Mouse (Mus musculus): ENCODE data around the gene Slf2. TPM values are rescaled to one million over a fixed set of nuclear protein-coding genes. Genes with fewer than 3 reads are reported as not detected.

The Slf2 gene
- polyA plus RNA-seq, 1 experiment from 2014 or later, result 17.7 TPM

DNA sequence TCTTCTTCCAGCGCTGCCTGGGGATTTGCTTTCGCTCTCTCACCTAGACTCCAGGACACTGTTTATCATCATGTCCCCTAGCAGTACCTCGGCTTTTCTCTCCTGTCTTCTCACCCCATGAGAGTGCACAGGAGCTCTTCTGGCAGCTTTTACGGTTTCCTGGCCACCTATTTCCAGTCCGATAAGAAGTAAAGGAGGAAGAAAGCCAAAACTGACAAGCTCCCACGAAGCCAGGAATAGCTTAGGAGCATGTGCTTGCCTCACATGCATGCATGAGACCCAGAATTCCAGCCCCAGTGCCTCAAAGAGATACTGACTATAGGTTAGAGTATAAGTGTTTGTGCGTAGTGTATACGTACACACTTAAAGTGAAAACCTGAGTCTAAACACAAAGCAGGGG is 2.8 kb upstream of the Slf2 start:
- Histone ChIP-seq H3K27ac (no peak overlapping the region), H3K36me3 (ENCODE audit: inconsistent target) (no peaks in the 10 kb centered on the region), H3K79me2 (ENCODE audit: inconsistent target) (peaks cover 21% of the 10 kb centered on the region), H3K4me3 (ENCODE audit: inconsistent target) (no peak overlapping the region)
- 48% methylated on average over 8 of the region's 8 CpGs for WGBS (ENCODE audit: missing documents)

DNA sequence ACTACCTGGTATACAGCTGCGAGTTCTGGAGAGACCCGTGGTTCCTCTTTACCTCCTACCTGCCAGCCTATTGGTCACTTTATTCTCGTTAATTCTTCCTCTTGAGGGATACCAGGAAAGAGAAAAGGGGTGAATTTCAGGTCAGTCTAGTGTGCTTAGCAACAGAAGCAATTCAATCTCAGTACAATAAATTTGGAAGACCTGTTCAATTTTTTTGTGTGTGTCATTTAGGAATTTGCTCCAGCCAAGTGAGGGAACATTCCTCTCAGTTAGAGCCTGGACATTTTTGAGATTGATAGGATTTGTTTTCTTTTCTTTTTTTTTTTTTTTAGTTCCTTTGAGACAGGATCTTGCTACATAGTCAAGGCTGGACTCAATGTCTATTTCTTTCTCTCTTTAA is 1.7 kb upstream of the Slf2 start:
- Histone ChIP-seq H3K36me3 (ENCODE audit: inconsistent target) (no peaks in the 10 kb centered on the region), H3K79me2 (ENCODE audit: inconsistent target) (peaks cover 32% of the 10 kb centered on the region), H3K27ac (no peak overlapping the region), H3K4me3 (ENCODE audit: inconsistent target) (no peak overlapping the region)
- WGBS (ENCODE audit: missing documents), result 36% methylated on average over 3 of the region's 3 CpGs

DNA sequence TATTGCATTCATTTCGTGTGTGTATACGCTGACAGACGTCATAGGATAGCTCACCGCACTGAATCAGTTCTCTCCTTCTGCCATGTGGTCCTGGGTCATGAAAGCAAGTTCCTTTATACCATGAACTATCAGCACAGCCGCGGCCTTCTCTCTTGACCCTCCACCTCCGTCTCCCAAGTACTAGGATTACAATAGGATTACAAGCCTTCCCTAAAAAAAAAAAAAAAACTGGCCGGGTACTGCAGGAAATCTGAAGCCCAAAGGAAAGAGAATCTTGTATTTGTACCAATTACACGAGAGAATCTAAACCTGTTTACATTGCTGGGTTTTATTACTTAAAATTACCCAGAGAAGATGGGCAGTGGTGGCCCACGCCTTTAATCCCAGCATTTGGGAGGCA is 1.3 kb upstream of the Slf2 start:
- WGBS (ENCODE audit: missing documents), result 91% methylated on average over 10 of the region's 10 CpGs
- H3K27ac ChIP-seq, result no peak overlapping the region

GRCm38 (mm10) chr19:44930122-44930521 is 829 bp upstream of the Slf2 start:
- peak overlapping the region; percentile 35 for H3K4me3 ChIP-seq (ENCODE audit: inconsistent target)
- peaks cover 3% of the 10 kb centered on the region; the same call in 1 of the 2 replicates for H3K36me3 ChIP-seq (ENCODE audit: inconsistent target)
- WGBS (ENCODE audit: missing documents), result 12% methylated on average over 2 of the region's 2 CpGs
- peak overlapping the region; percentile 66 for H3K27ac ChIP-seq
- peaks cover 40% of the 10 kb centered on the region for H3K79me2 ChIP-seq (ENCODE audit: inconsistent target)

More for the DNA sequence above, 1.3 kb upstream of the Slf2 start:
- Histone ChIP-seq H3K36me3 (ENCODE audit: inconsistent target) (no peaks in the 10 kb centered on the region), H3K79me2 (ENCODE audit: inconsistent target) (peaks cover 36% of the 10 kb centered on the region), H3K4me3 (ENCODE audit: inconsistent target) (no peak overlapping the region)

GRCm38 (mm10) chr19:44931454-44931759 is 456 bp downstream of the Slf2 start:
- H3K79me2 ChIP-seq (ENCODE audit: inconsistent target), result peaks cover 53% of the 10 kb centered on the region
- H3K4me3 ChIP-seq (ENCODE audit: inconsistent target), result peak overlapping the region; percentile 64
- H3K27ac ChIP-seq, result peak overlapping the region; percentile 51
- 1% methylated on average over 18 of the region's 18 CpGs for WGBS (ENCODE audit: missing documents)
- peaks cover 13% of the 10 kb centered on the region for H3K36me3 ChIP-seq (ENCODE audit: inconsistent target)

GRCm38 (mm10) chr19:44932051-44932450 is 1.1 kb downstream of the Slf2 start:
- peaks cover 60% of the 10 kb centered on the region for H3K79me2 ChIP-seq (ENCODE audit: inconsistent target)
- peak overlapping the region; percentile 64 for H3K4me3 ChIP-seq (ENCODE audit: inconsistent target)
- H3K36me3 ChIP-seq (ENCODE audit: inconsistent target), result peaks cover 19% of the 10 kb centered on the region
- no peak overlapping the region for H3K27ac ChIP-seq
- WGBS (ENCODE audit: missing documents), result 63% methylated on average over 4 of the region's 5 CpGs

GRCm38 (mm10) chr19:44933136-44933535 is 2.2 kb downstream of the Slf2 start:
- peaks cover 65% of the 10 kb centered on the region for H3K79me2 ChIP-seq (ENCODE audit: inconsistent target)
- 100% methylated on average over 1 of the region's 1 CpGs for WGBS (ENCODE audit: missing documents)

DNA sequence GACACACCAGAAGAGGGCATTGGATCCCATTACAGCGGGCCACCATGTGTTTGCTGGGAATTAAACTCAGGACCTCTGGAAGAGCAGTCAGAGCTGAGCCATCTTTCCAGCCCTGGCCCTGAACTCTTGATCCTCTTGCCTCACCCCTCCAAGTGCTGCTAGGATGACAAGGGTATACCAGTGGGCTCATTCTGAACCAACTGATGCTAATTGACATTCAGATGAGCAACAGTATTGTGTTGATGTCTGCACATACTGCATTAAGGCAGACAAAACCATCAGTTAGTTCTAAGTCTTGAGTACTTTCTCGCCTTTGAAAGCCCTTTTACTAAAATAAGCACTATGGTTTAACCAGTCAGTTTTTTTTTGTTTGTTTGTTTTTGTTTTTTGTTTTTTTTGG is 28.7 kb downstream of the Slf2 start:
- H3K36me3 ChIP-seq (ENCODE audit: inconsistent target), result peaks cover 66% of the 10 kb centered on the region
- H3K4me3 ChIP-seq (ENCODE audit: inconsistent target), result no peak overlapping the region
- 100% methylated on average over 2 of the region's 2 CpGs for WGBS (ENCODE audit: missing documents)

More at GRCm38 (mm10) chr19:44933136-44933535, 2.2 kb downstream of the Slf2 start:
- H3K4me3 ChIP-seq (ENCODE audit: inconsistent target), result no peak overlapping the region
- H3K27ac ChIP-seq, result no peak overlapping the region
- peaks cover 24% of the 10 kb centered on the region for H3K36me3 ChIP-seq (ENCODE audit: inconsistent target)

DNA sequence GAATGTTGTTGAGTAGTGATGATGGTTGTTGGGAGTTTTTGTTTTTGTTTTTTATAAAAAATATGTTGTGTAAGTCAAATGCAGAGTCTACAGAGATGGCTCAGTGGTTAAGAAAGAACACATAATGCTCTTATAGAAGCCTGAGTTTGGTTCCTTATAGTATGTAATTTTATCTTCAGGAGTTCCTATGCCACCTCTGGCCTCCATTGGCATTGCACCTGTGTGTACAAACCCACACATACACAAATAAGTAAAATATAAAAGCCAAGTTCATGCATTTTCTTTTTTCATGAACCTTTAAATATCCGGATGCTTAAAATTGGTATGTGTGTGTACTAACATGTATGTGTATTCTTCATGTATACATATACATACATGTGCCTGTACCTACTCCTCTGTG is 35.0 kb downstream of the Slf2 start:
- Histone ChIP-seq H3K27ac (no peak overlapping the region), H3K4me3 (ENCODE audit: inconsistent target) (no peak overlapping the region), H3K79me2 (ENCODE audit: inconsistent target) (no peaks in the 10 kb centered on the region), H3K36me3 (ENCODE audit: inconsistent target) (peaks cover 80% of the 10 kb centered on the region)
- WGBS (ENCODE audit: missing documents), result no CpG with 5 or more reads among the region's 1 CpGs

More for the DNA sequence above, 28.7 kb downstream of the Slf2 start:
- Histone ChIP-seq H3K79me2 (ENCODE audit: inconsistent target) (no peaks in the 10 kb centered on the region), H3K27ac (no peak overlapping the region)

DNA sequence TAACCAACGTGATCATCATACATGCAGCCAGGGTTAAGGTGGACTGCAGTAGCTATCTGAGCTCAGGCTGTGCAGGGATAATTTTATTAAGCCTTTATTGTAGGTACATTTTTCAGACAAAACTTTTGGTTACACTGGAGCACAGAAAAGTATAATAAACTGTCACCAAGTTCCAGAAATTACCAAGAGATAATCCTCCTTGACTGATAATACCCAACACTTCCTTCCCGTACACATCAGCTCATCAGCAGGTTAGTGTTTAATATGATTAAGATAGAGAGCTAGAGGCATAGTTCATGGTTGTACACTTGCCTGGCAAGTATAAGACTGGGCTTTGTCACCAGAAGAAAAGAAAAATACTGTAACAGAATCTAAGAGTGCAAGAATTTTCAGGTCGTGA is 37.4 kb downstream of the Slf2 start:
- WGBS (ENCODE audit: missing documents), result 92% methylated on average over 3 of the region's 3 CpGs
- Histone ChIP-seq H3K4me3 (ENCODE audit: inconsistent target) (no peak overlapping the region), H3K36me3 (ENCODE audit: inconsistent target) (peaks cover 78% of the 10 kb centered on the region), H3K79me2 (ENCODE audit: inconsistent target) (no peaks in the 10 kb centered on the region), H3K27ac (no peak overlapping the region)

DNA sequence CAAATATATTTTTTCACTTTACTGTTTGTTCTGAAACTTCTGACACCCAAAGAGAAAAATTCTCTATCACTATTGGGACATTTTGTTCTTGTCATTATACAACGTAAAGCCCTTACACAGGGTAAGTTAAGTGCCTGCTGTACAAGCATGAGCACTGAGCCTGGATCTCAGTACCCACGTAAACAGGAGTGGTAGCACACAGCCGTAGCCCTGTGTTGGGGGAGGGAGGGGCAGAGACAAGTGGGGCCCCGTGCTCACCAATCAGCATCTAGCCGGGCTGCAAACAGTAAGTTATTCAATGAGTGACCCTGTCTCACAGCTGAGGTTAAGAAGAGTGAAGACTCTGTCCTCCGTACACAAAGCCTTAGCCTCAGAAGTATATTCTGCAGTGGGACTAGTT is 45.7 kb downstream of the Slf2 start:
- no peak overlapping the region for H3K27ac ChIP-seq
- peaks cover 87% of the 10 kb centered on the region for H3K36me3 ChIP-seq (ENCODE audit: inconsistent target)
- 96% methylated on average over 6 of the region's 6 CpGs for WGBS (ENCODE audit: missing documents)
- H3K79me2 ChIP-seq (ENCODE audit: inconsistent target), result no peaks in the 10 kb centered on the region
- H3K4me3 ChIP-seq (ENCODE audit: inconsistent target), result no peak overlapping the region

- Histone ChIP-seq H3K27ac (no peak overlapping the region), H3K36me3 (ENCODE audit: inconsistent target) (peaks cover 82% of the 10 kb centered on the region), H3K4me3 (ENCODE audit: inconsistent target) (no peak overlapping the region), H3K79me2 (ENCODE audit: inconsistent target) (no peaks in the 10 kb centered on the region)
- WGBS (ENCODE audit: missing documents), result 91% methylated on average over 6 of the region's 6 CpGs
Observed at GRCm38 (mm10) chr19:44977148-44977547, 46.2 kb downstream of the Slf2 start.

DNA sequence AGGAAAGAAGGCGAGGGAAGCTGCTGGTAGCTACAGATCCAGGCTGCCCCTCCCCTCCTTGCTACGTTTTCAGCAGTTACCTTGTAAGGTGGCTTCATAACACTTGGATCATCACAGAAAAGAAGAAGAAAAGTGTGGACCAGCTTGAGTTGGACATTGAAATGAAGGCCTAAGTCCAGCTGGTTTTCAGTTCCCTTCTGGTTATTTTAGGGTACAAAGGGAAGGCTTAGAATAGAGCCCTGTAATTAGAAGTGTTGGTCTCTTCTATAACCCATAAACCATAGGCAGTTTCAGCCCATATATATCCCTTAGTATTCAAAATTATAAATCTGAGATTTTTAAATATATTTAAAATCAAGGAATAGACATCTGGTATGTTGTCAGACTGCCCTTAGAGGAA is 49.8 kb downstream of the Slf2 start:
- Histone ChIP-seq H3K27ac (no peak overlapping the region), H3K79me2 (ENCODE audit: inconsistent target) (no peaks in the 10 kb centered on the region), H3K4me3 (ENCODE audit: inconsistent target) (no peak overlapping the region), H3K36me3 (ENCODE audit: inconsistent target) (peaks cover 46% of the 10 kb centered on the region)
- 74% methylated on average over 2 of the region's 2 CpGs for WGBS (ENCODE audit: missing documents)

GRCm38 (mm10) chr19:44982477-44983115 is 51.6 kb downstream of the Slf2 start:
- H3K36me3 ChIP-seq (ENCODE audit: inconsistent target), result peaks cover 28% of the 10 kb centered on the region
- no peaks in the 10 kb centered on the region for H3K79me2 ChIP-seq (ENCODE audit: inconsistent target)
- no peak overlapping the region for H3K27ac ChIP-seq
- no peak overlapping the region for H3K4me3 ChIP-seq (ENCODE audit: inconsistent target)
- WGBS (ENCODE audit: missing documents), result 68% methylated on average over 7 of the region's 7 CpGs

DNA sequence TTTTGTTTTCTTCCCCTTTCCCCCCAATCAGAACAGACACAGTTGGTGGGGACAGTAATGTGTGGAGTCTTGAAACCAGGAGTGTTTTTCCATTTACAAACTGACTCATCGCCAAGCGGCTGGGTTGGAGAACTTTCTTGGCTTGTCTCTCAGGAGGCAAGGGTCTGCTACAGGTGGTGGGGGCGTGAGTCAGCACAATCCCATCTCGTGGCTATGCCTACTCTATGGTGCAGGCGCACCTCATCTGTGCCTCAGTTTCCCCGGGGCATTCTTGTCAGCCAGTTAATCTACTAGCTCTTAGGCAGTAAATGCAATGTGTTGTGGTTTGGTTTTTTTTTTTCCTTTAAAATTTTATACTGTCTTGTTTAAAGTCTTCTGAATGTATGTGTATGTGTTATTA is 52.4 kb downstream of the Slf2 start:
- WGBS (ENCODE audit: missing documents), result 96% methylated on average over 6 of the region's 6 CpGs
- Histone ChIP-seq H3K36me3 (ENCODE audit: inconsistent target) (peaks cover 20% of the 10 kb centered on the region), H3K4me3 (ENCODE audit: inconsistent target) (no peak overlapping the region), H3K79me2 (ENCODE audit: inconsistent target) (no peaks in the 10 kb centered on the region), H3K27ac (no peak overlapping the region)

GRCm38 (mm10) chr19:44984420-44984819 is 53.5 kb downstream of the Slf2 start:
- H3K4me3 ChIP-seq (ENCODE audit: inconsistent target), result no peak overlapping the region
- WGBS (ENCODE audit: missing documents), result 94% methylated on average over 4 of the region's 4 CpGs
- peaks cover 9% of the 10 kb centered on the region; the same call in 1 of the 2 replicates for H3K36me3 ChIP-seq (ENCODE audit: inconsistent target)
- no peaks in the 10 kb centered on the region for H3K79me2 ChIP-seq (ENCODE audit: inconsistent target)
- H3K27ac ChIP-seq, result no peak overlapping the region

Measured in macrophage (primary cell).